Mouse (Mus musculus) forebrain, postnatal 0 days (tissue): ENCODE data around the gene Ptprk. TPM values are rescaled to one million over a fixed set of nuclear protein-coding genes. Genes with fewer than 3 reads are reported as not detected.

Experiments
- ATAC-seq: fragments of 200-750 bp; cut with Nextera tagmentation; 2 replicates; pipeline ENCODE4 v1.8.0; 2017; ENCODE audit warnings: mild to moderate bottlenecking, moderate library complexity
- DNase-seq: peaks from one replicate; pipeline ENCODE4 v3.0.0-alpha.2; 2015
- H3K27ac ChIP-seq: fragments of 300-500 bp; sonication (generic); 2 replicates; pipeline ENCODE4 v1.5.1; 2014; ENCODE audit warnings: low read depth, mild to moderate bottlenecking, antibody characterized with exemption, low read length, moderate library complexity, mixed read lengths
- H3K27me3 ChIP-seq: fragments of 300-500 bp; sonication (generic); 2 replicates; pipeline ENCODE4 v1.6.1; 2014; ENCODE audit warnings: mild to moderate bottlenecking, low read length, mixed read lengths; ENCODE audit not compliant: insufficient read depth
- H3K36me3 ChIP-seq: fragments of 300-500 bp; sonication (generic); 2 replicates; pipeline ENCODE4 v1.6.1; 2014; ENCODE audit warnings: mild to moderate bottlenecking, moderate library complexity; ENCODE audit not compliant: insufficient read depth
- H3K4me1 ChIP-seq: fragments of 300-500 bp; sonication (generic); 2 replicates; pipeline ENCODE4 v1.6.1; 2014; ENCODE audit warnings: antibody characterized with exemption; ENCODE audit not compliant: insufficient read depth
- H3K4me2 ChIP-seq: fragments of 300-500 bp; sonication (generic); 2 replicates; pipeline ENCODE4 v1.6.1; 2014; ENCODE audit warnings: low read depth, mild to moderate bottlenecking, moderate library complexity
- H3K4me3 ChIP-seq: fragments of 300-500 bp; sonication (generic); 2 replicates; pipeline ENCODE4 v1.5.1; 2014; ENCODE audit warnings: low read depth, low read length, mixed read lengths
- H3K9ac ChIP-seq: fragments of 300-500 bp; sonication (generic); 2 replicates; pipeline ENCODE4 v1.6.1; 2014; ENCODE audit warnings: mild to moderate bottlenecking
- H3K9me3 ChIP-seq: fragments of 300-500 bp; sonication (generic); 2 replicates; pipeline ENCODE4 v1.6.1; 2016; ENCODE audit warnings: low read length
- CTCF ChIP-seq: sonication (generic); IDR thresholded peaks from 2 replicates; pipeline ENCODE4 v1.5.1; 2016; ENCODE audit warnings: antibody characterized with exemption, control low read depth, low read depth
- WGBS: fragments of 180-500 bp; shearing (Covaris S2); extraction: QIAGEN DNeasy Blood & Tissue Kit; methylation state at CpG from one replicate; pipeline ENCODE4 v1.1.7; 2014; 5-methylcytosine and 5-hydroxymethylcytosine counted together
- polyA plus RNA-seq: library from polyadenylated mRNA; unstranded; fragments of >200 nt; fragmentation: Nextera tagmentation; extraction: Ambion mirVana; gene quantifications from 2 replicates; pipeline ENCODE4 v1.2.1, GENCODE M21; 2015
- total RNA-seq: library from RNA; depleted of rRNA; stranded (reverse); fragments of >200 nt; gene quantifications from 2 replicates; pipeline ENCODE4 v1.2.3, GENCODE M21; 2014

The Ptprk gene
- total and polyA plus RNA-seq, 2 experiments from 2014 or later = 27.1 to 66.8 TPM

- no peak overlapping the region for H3K4me3 ChIP-seq
- 93% methylated on average over 1 of the region's 1 CpGs for WGBS
- H3K9me3 ChIP-seq = no peaks in the 10 kb centered on the region
- no peak overlapping the region for H3K4me2 ChIP-seq
- no peak overlapping the region for H3K9ac ChIP-seq
- H3K27ac ChIP-seq = no peak overlapping the region
- H3K27me3 ChIP-seq = no peaks in the 10 kb centered on the region
- H3K4me1 ChIP-seq = no peaks in the 10 kb centered on the region
- H3K36me3 ChIP-seq = no peaks in the 10 kb centered on the region
- no peak for DNase-seq
- TF ChIP-seq CTCF = no peak
- no peak for ATAC-seq
Observed at GRCm38 (mm10) chr10:28311369-28311768, 236.7 kb downstream of the Ptprk start.

GRCm38 (mm10) chr10:28322995-28323394 is 248.4 kb downstream of the Ptprk start:
- H3K9ac ChIP-seq = no peak overlapping the region
- ATAC-seq (no peak), DNase-seq (no peak)
- no peak overlapping the region for H3K4me3 ChIP-seq
- H3K9me3 ChIP-seq = no peaks in the 10 kb centered on the region
- no peaks in the 10 kb centered on the region for H3K27me3 ChIP-seq
- WGBS = 70% methylated on average over 2 of the region's 2 CpGs
- no peak for TF ChIP-seq CTCF
- H3K36me3 ChIP-seq = no peaks in the 10 kb centered on the region
- H3K4me1 ChIP-seq = no peaks in the 10 kb centered on the region
- H3K4me2 ChIP-seq = no peak overlapping the region
- H3K27ac ChIP-seq = no peak overlapping the region

DNA sequence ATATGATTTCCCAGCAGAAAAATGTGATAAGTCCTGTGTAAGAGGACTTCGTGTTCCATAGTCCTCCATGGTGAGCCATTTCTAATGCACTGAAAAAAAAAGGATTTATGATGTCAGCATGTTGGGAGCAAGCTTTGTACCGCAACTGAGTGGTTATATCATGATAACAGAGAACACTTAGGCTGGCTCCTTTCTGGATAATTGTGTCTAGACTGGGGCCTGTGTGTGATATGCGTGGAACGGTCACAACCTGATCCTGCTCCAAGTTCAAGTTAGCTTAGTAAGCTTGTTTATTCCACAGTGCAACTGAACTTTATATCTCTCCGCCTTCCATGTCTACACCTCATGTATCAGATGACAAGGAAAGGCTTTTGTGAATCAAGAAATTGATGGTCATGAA is 260.6 kb downstream of the Ptprk start:
- Histone ChIP-seq H3K9me3 (no peaks in the 10 kb centered on the region), H3K27ac (no peak overlapping the region), H3K4me3 (no peak overlapping the region), H3K36me3 (no peaks in the 10 kb centered on the region), H3K4me1 (no peaks in the 10 kb centered on the region), H3K27me3 (no peaks in the 10 kb centered on the region), H3K4me2 (no peak overlapping the region), H3K9ac (no peak overlapping the region)
- 95% methylated on average over 5 of the region's 5 CpGs for WGBS
- ATAC-seq (no peak), DNase-seq (no peak)
- TF ChIP-seq CTCF = no peak

DNA sequence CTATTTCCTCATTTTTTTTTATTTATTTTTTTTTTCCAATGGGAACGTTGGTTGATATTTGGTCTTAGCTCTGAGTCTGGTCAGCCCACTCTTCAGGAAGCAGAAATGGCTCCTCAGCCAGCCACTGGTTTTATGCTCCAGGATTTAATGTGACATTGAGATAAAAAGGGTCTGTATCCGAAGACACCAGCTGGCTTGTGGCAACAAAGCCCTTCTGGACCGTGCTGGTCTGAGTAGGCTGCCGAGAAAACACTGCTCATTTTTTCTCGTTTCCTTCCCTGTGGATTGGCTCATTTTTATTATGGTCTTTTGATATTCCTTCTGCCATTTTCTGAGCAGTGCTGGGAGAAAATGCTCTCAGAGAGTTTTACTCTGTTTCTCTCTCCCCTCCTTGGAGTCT is 263.9 kb downstream of the Ptprk start:
- Histone ChIP-seq H3K9ac (no peak overlapping the region), H3K4me2 (no peak overlapping the region), H3K36me3 (no peaks in the 10 kb centered on the region), H3K27me3 (no peaks in the 10 kb centered on the region), H3K4me1 (no peaks in the 10 kb centered on the region), H3K27ac (no peak overlapping the region), H3K4me3 (no peak overlapping the region), H3K9me3 (no peaks in the 10 kb centered on the region)
- TF ChIP-seq CTCF = no peak
- peak; percentile 8 for DNase-seq
- ATAC-seq = no peak; the same call in 1 of the 2 replicates
- 36% methylated on average over 5 of the region's 5 CpGs for WGBS

- Histone ChIP-seq H3K4me3 (no peak overlapping the region), H3K9me3 (no peaks in the 10 kb centered on the region), H3K9ac (no peak overlapping the region), H3K27ac (no peak overlapping the region), H3K4me1 (no peaks in the 10 kb centered on the region), H3K4me2 (no peak overlapping the region), H3K36me3 (no peaks in the 10 kb centered on the region), H3K27me3 (no peaks in the 10 kb centered on the region)
- DNase-seq (peak; percentile 71), ATAC-seq (peak; percentile 92)
- 41% methylated on average over 8 of the region's 8 CpGs for WGBS
- TF ChIP-seq CTCF = no peak
Observed at GRCm38 (mm10) chr10:28345196-28345681, 270.6 kb downstream of the Ptprk start.

GRCm38 (mm10) chr10:28365291-28365690 is 290.7 kb downstream of the Ptprk start:
- no peak for TF ChIP-seq CTCF
- ATAC-seq = no peak
- Histone ChIP-seq H3K4me3 (no peak overlapping the region), H3K36me3 (no peaks in the 10 kb centered on the region), H3K4me2 (no peak overlapping the region), H3K9me3 (no peaks in the 10 kb centered on the region), H3K4me1 (no peaks in the 10 kb centered on the region), H3K9ac (no peak overlapping the region), H3K27ac (no peak overlapping the region), H3K27me3 (no peaks in the 10 kb centered on the region)
- 92% methylated on average over 6 of the region's 6 CpGs for WGBS
- DNase-seq = no peak

- no peak overlapping the region for H3K4me3 ChIP-seq
- H3K4me1 ChIP-seq = no peaks in the 10 kb centered on the region
- no peak overlapping the region for H3K27ac ChIP-seq
- H3K4me2 ChIP-seq = no peak overlapping the region
- H3K27me3 ChIP-seq = no peaks in the 10 kb centered on the region
- DNase-seq = no peak
- H3K9me3 ChIP-seq = no peaks in the 10 kb centered on the region
- WGBS = 81% methylated on average over 5 of the region's 5 CpGs
- ATAC-seq = no peak
- no peaks in the 10 kb centered on the region for H3K36me3 ChIP-seq
- no peak overlapping the region for H3K9ac ChIP-seq
- TF ChIP-seq CTCF = no peak
Observed at GRCm38 (mm10) chr10:28366065-28366677, 291.6 kb downstream of the Ptprk start.
